Mouse (Mus musculus) embryo, embryonic 11 days (tissue): ENCODE data around the gene Ptprm.

Experiments
- DNase-seq: peaks from one replicate; pipeline ENCODE4 v3.0.0-alpha.2; 2015

The Ptprm gene

GRCm38 (mm10) chr17:66960986-66961385, 393.3 kb downstream of the Ptprm start:
- DNase-seq: no peak

- DNase-seq: no peak
Observed at GRCm38 (mm10) chr17:66960557-66960956, 393.7 kb downstream of the Ptprm start.

DNA sequence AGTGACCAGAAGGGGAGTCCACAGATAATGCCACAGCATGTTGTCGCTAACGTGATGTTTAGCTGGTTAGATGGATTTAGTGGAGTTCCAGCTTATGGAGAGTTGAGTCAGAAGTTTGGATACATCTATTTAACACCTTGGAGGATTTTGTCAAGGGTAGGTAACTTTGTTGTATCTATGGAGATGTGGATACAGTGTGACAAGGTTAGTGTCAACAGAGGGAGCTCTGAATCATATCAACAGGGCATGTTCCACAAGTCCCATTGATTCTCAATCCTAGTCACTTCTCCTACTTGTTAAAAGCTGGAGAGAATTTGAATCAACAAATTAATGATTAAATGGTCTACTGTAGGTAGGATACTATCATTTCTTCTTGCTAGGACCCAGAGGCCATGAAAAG, 394.4 kb downstream of the Ptprm start:
- no peak for DNase-seq

GRCm38 (mm10) chr17:66958766-66959165, 395.5 kb downstream of the Ptprm start:
- no peak for DNase-seq

DNA sequence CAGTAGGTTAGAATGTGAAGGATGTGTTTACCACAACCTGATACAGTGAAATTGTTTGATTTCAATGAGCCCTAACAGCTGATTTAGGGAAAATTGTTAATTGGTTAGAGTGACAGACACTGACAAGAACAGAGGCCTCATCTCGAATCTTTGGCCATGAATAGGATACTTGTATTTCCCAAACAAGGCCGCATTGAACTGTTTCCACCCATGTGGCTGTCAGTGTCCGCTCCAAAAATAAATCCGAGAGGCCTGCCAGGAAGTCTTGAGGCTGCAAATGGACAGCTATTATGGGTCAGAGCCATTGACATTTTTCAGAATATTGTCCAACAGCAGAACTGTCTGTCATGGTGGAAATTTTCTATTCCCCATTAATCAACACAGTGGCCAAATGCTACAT, 409.8 kb downstream of the Ptprm start:
- DNase-seq: no peak

- DNase-seq: no peak
Observed at GRCm38 (mm10) chr17:66943539-66943938, 410.7 kb downstream of the Ptprm start.

GRCm38 (mm10) chr17:66925611-66926010, 428.6 kb downstream of the Ptprm start:
- no peak for DNase-seq

- no peak for DNase-seq
Observed at GRCm38 (mm10) chr17:66914696-66915095, 439.6 kb downstream of the Ptprm start.

- peak; percentile 75 for DNase-seq
Observed at GRCm38 (mm10) chr17:66912533-66912932, 441.7 kb downstream of the Ptprm start.

- peak; percentile 9 for DNase-seq
Observed at GRCm38 (mm10) chr17:66912120-66912519, 442.1 kb downstream of the Ptprm start.

GRCm38 (mm10) chr17:66909901-66910300, 444.4 kb downstream of the Ptprm start:
- DNase-seq: no peak

DNA sequence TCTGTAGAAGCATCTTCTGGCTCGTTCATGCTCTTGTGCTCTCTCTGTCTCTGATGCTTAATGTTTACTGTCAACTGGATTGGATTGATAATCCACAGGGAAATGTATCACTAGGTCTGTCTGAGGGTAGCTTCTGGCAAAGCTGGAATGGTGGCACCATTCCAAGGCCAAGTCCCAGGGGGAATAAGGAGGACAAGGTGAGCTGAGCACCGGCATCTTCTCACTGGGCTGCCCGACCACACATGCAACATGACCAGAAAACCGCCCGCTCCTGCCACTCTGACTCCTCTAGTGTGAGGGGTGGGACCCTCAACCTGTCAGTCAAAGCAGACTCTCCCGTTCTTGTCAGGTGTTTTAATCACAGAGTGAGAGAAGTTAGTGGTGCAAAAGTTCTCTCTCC, 445.3 kb downstream of the Ptprm start:
- DNase-seq: no peak

DNA sequence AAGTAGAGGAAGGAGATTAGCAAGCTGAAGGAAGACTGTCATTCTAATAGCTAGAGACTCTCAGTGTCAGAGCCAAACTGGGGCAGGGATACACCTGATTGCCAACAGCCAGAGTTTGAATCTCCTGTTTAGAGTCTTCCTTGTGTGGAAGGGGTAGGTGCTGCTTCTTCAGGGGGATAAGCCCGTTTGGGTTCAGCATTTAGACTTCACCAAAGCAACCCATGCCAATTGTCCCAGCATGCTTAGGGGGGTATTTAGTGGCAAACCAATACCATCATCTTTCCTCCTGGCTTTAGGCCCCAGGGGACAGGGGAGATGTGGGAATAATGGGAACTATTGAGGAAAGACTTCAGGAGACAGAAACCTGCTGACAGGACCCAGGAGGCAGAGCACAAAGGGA, 460.1 kb downstream of the Ptprm start:
- no peak for DNase-seq

DNA sequence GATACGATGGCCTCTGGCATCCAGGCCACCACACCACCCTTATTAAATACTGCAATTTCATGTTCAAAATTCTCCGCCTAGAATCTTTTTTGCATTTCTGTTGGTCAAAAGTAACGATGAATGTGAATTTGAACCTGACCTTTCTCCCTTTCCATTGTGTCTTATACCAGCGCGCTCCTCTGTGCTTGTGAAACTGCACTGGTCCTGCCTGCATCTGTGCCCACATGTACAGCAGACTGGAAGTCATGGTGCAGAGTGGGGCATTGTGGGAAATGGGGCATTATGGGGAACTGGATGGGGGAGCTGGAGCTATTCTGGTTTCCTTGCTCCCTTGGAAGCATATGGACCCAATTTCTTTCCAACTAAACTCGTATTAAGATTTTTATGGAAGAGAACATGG, 462.3 kb downstream of the Ptprm start:
- DNase-seq: no peak

- DNase-seq: no peak
Observed at GRCm38 (mm10) chr17:66891067-66891862, 463.0 kb downstream of the Ptprm start.

DNA sequence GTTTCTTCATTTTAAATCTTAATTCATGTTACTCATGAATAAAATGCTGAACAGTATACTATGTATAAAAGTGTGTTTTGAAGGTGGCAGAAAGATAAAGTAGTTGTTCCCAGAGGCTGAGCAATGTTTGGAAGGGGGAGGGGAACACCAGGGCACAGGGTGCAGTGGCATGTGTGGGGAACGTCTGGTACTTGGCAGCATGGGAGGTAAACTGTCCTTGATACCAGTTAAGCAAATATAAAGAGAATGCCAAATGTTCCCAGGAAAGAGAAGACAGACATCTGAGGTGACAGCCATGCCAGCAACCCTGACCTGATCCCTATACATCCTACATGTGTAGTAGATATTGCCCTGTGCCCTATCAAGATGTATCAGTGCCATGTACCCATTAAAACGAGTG, 472.0 kb downstream of the Ptprm start:
- no peak for DNase-seq

DNA sequence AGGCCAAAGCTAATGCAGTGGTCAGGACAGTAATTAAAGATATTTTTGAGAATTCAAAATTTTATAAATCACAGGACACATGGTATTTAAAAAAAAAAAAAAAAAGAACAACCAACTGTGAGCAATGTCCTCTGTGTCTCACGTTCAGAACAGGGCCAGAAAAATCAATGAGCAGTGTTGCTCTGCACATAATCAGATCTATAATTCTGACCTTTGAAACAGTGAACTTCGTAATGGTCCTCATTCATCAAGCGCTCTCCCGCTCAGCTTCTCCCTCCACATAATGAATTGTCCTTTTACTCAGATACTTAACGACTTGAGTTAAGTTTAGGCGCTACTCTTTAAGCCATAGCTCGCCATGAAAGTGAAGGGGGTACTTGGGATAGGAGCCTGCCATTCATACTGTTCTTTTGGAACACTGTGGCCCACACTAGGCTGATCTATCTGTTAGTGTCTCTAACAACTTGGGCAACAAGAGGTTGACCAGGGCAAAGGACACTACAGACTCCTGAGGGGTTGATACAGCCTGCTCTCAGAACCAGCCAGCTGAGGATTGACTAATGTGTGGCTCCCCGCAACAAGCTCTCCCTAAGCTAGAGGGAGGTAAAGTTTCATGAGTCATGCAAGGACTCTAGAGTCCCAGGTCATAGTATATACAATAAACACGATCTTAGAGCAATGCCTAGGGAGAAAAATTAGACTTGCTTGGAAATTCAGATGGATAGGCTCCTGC, 473.1 kb downstream of the Ptprm start:
- DNase-seq: no peak

DNA sequence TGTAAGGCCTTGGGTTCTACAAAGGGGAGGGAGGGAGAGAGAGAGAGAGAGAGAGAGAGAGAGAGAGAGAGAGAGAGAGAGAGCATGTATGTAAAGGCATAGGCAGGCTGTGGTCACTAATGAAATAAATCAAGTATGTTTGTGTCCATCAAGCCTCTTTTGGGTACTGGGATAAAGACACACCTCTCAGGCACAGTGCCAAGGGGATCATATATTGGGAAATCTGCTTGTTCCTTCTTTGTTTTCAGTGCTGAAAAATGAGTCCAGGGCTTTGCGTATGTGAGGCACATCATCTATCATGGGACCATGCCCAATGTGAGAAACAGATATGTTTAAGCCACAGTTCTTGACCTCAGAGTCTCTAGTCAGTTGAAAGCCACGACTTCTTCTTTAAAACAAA, 475.1 kb downstream of the Ptprm start:
- no peak for DNase-seq

DNA sequence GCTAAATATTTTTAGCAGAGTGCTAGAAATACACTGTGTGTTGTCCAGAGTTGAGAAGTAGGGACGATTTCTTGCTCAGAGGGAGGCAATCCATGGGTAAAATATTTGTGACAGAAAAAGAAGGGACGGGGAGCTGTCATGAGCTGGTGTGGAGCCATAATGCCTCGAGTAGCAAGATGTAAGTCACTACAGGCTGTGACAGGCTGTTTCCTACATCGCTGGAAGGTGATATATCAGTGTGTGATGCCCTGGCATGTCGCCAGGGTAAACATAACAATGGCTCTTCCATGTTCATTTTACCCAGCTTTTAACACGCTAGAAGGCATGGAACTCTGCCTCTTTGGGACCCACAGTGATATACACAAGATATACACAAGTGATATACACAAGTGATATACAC, 476.7 kb downstream of the Ptprm start:
- DNase-seq: no peak

DNA sequence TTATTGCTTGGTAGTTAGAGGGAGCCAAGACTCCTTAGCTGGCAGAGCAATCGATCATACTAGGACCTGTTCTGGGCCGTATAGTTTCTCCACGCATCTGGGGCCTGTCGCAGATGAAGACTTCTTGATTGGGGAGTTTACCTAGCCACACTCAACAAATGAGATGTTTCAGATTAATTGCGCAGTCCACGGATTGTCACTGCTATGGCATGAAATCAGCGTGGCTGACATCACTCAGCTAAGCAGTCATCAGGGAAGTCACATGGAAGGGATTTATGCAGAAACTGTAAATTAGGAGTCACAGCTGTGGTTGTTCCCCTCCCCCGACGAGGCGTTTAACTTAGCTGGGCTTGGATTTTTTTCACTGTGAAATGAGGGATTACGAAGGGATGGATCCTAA, 479.4 kb downstream of the Ptprm start:
- DNase-seq: no peak

DNA sequence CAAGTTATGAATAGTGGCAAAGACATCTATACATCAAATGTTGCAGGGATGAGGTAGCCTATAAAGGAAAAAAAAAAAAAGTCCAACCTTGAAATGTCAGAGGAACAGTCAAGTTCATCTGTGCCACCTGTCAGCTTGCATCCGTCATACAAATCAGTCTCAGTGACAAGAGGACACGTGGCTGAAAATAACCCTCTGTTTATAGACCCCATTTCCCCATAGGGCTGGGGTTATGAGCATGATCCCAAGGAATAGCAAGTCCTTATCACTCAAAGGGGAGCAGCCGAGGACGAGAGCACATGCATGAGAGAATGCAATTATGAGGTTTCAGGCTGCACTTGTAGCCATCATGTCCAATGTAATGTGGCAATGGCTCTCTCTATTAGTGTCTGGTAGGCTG, 482.9 kb downstream of the Ptprm start:
- DNase-seq: no peak

- DNase-seq: no peak
Observed at GRCm38 (mm10) chr17:66869581-66870002, 484.7 kb downstream of the Ptprm start.

GRCm38 (mm10) chr17:66864441-66864840, 489.8 kb downstream of the Ptprm start:
- DNase-seq: no peak

- DNase-seq: peak; percentile 37
Observed at GRCm38 (mm10) chr17:66861557-66861956, 492.7 kb downstream of the Ptprm start.
